Mouse (Mus musculus): ENCODE measurements around the gene Pgpep1. TPM values are rescaled to one million over a fixed set of nuclear protein-coding genes. Genes with fewer than 3 reads are reported as not detected.

Gene Pgpep1
- polyA plus RNA-seq, 1 experiment from 2014 or later, result 68.2 TPM

GRCm38 (mm10) chr8:70627041-70627440, 33.1 kb downstream of the Pgpep1 start:
- Histone ChIP-seq H3K36me3 (no peaks in the 10 kb centered on the region), H3K4me1 (peaks cover 33% of the 10 kb centered on the region), H3K4me2 (replicated peaks) (no peak overlapping the region), H3K27me3 (peaks cover 25% of the 10 kb centered on the region), H3K9me3 (no peaks in the 10 kb centered on the region), H3K4me3 (no peak overlapping the region), H3K9ac (no peak overlapping the region), H3K27ac (no peak overlapping the region)
- no peak for ATAC-seq (ENCODE audit: low FRiP score, low read depth)
- WGBS, result 84% methylated on average over 5 of the region's 5 CpGs

- H3K27ac ChIP-seq, result no peak overlapping the region
- no peak for ATAC-seq (ENCODE audit: low FRiP score, low read depth)
- H3K27me3 ChIP-seq, result peaks cover 28% of the 10 kb centered on the region
- H3K4me2 ChIP-seq (replicated peaks), result peak overlapping the region; percentile 21
- H3K36me3 ChIP-seq, result no peaks in the 10 kb centered on the region
- H3K9me3 ChIP-seq, result no peaks in the 10 kb centered on the region
- no peak overlapping the region for H3K4me3 ChIP-seq
- no peak overlapping the region for H3K9ac ChIP-seq
- WGBS, result 13% methylated on average over 5 of the region's 5 CpGs
- peaks cover 16% of the 10 kb centered on the region for H3K4me1 ChIP-seq
These were observed 35.1 kb downstream of the Pgpep1 start for GRCm38 (mm10) chr8:70625104-70625503.

- H3K36me3 ChIP-seq, result no peaks in the 10 kb centered on the region
- no peaks in the 10 kb centered on the region for H3K9me3 ChIP-seq
- H3K4me3 ChIP-seq, result no peak overlapping the region
- no peak overlapping the region for H3K27ac ChIP-seq
- H3K9ac ChIP-seq, result no peak overlapping the region
- H3K4me2 ChIP-seq (replicated peaks), result no peak overlapping the region
- ATAC-seq (ENCODE audit: low FRiP score, low read depth), result no peak
- 64% methylated on average over 3 of the region's 3 CpGs for WGBS
- H3K27me3 ChIP-seq, result peaks cover 28% of the 10 kb centered on the region
- H3K4me1 ChIP-seq, result peaks cover 12% of the 10 kb centered on the region
These were observed 38.0 kb downstream of the Pgpep1 start for GRCm38 (mm10) chr8:70622220-70622619.

- Histone ChIP-seq H3K4me2 (replicated peaks) (no peak overlapping the region), H3K27me3 (peaks cover 28% of the 10 kb centered on the region), H3K4me1 (peaks cover 7% of the 10 kb centered on the region), H3K4me3 (no peak overlapping the region), H3K27ac (no peak overlapping the region), H3K9ac (no peak overlapping the region), H3K36me3 (no peaks in the 10 kb centered on the region), H3K9me3 (no peaks in the 10 kb centered on the region)
- peak; percentile 52; the same call in 1 of the 2 replicates for ATAC-seq (ENCODE audit: low FRiP score, low read depth)
- 46% methylated on average over 9 of the region's 9 CpGs for WGBS
These were observed 41.3 kb downstream of the Pgpep1 start for GRCm38 (mm10) chr8:70618888-70619334.

- WGBS, result 71% methylated on average over 11 of the region's 11 CpGs
- Histone ChIP-seq H3K4me1 (peaks cover 7% of the 10 kb centered on the region), H3K27me3 (peaks cover 27% of the 10 kb centered on the region), H3K27ac (no peak overlapping the region), H3K9ac (no peak overlapping the region; the same call in 1 of the 2 replicates), H3K4me2 (replicated peaks) (no peak overlapping the region), H3K4me3 (no peak overlapping the region), H3K9me3 (no peaks in the 10 kb centered on the region), H3K36me3 (no peaks in the 10 kb centered on the region)
- no peak for ATAC-seq (ENCODE audit: low FRiP score, low read depth)
These were observed 42.2 kb downstream of the Pgpep1 start for GRCm38 (mm10) chr8:70617985-70618384.

- Histone ChIP-seq H3K9ac (no peak overlapping the region), H3K9me3 (no peaks in the 10 kb centered on the region), H3K4me1 (peaks cover 8% of the 10 kb centered on the region), H3K27ac (no peak overlapping the region), H3K27me3 (peaks cover 14% of the 10 kb centered on the region), H3K4me2 (replicated peaks) (no peak overlapping the region), H3K36me3 (no peaks in the 10 kb centered on the region), H3K4me3 (no peak overlapping the region)
- WGBS, result 61% methylated on average over 11 of the region's 11 CpGs
- ATAC-seq (ENCODE audit: low FRiP score, low read depth), result no peak
These were observed 43.5 kb downstream of the Pgpep1 start for GRCm38 (mm10) chr8:70616645-70617044.

GRCm38 (mm10) chr8:70615894-70616293, 44.3 kb downstream of the Pgpep1 start, which contains the start of gene Lrrc25:
Gene Lrrc25, plus strand, starts transcription at chr8:70616155.
- H3K9ac ChIP-seq, result no peak within 1 kb of the TSS
- H3K36me3 ChIP-seq, result no peaks in the 10 kb centered on the region
- WGBS, result 80% methylated on average over 3 of the region's 3 CpGs
- peaks cover 12% of the 10 kb centered on the region for H3K4me1 ChIP-seq
- no peak within 1 kb of the TSS for H3K4me3 ChIP-seq
- no peak for ATAC-seq (ENCODE audit: low FRiP score, low read depth)
- H3K27ac ChIP-seq, result no peak within 1 kb of the TSS
- no peak within 1 kb of the TSS for H3K4me2 ChIP-seq (replicated peaks)
- no peaks in the 10 kb centered on the region for H3K9me3 ChIP-seq
- peaks cover 8% of the 10 kb centered on the region for H3K27me3 ChIP-seq

- ATAC-seq (ENCODE audit: low FRiP score, low read depth), result no peak
- H3K4me3 ChIP-seq, result no peak overlapping the region
- no peak overlapping the region for H3K4me2 ChIP-seq (replicated peaks)
- H3K9me3 ChIP-seq, result no peaks in the 10 kb centered on the region
- 88% methylated on average over 8 of the region's 8 CpGs for WGBS
- no peak overlapping the region for H3K9ac ChIP-seq
- H3K27me3 ChIP-seq, result peaks cover 1% of the 10 kb centered on the region
- no peaks in the 10 kb centered on the region for H3K36me3 ChIP-seq
- peaks cover 15% of the 10 kb centered on the region for H3K4me1 ChIP-seq
- no peak overlapping the region for H3K27ac ChIP-seq
These were observed 44.9 kb downstream of the Pgpep1 start for GRCm38 (mm10) chr8:70615281-70615680.

- Histone ChIP-seq H3K4me2 (replicated peaks) (no peak overlapping the region), H3K9ac (no peak overlapping the region), H3K27ac (no peak overlapping the region), H3K27me3 (no peaks in the 10 kb centered on the region), H3K4me1 (peaks cover 17% of the 10 kb centered on the region), H3K9me3 (no peaks in the 10 kb centered on the region), H3K36me3 (no peaks in the 10 kb centered on the region), H3K4me3 (no peak overlapping the region)
- 71% methylated on average over 5 of the region's 5 CpGs for WGBS
- ATAC-seq (ENCODE audit: low FRiP score, low read depth), result no peak
These were observed 45.7 kb downstream of the Pgpep1 start for GRCm38 (mm10) chr8:70614469-70614868.

- Histone ChIP-seq H3K9me3 (no peaks in the 10 kb centered on the region), H3K4me3 (no peak overlapping the region), H3K4me1 (peaks cover 24% of the 10 kb centered on the region), H3K27me3 (no peaks in the 10 kb centered on the region), H3K4me2 (replicated peaks) (no peak overlapping the region), H3K36me3 (no peaks in the 10 kb centered on the region), H3K27ac (no peak overlapping the region), H3K9ac (no peak overlapping the region)
- no peak for ATAC-seq (ENCODE audit: low FRiP score, low read depth)
- WGBS, result 8% methylated on average over 1 of the region's 1 CpGs
These were observed 46.4 kb downstream of the Pgpep1 start for GRCm38 (mm10) chr8:70613763-70614162.

- H3K27ac ChIP-seq, result peak overlapping the region; percentile 66; the same call in 1 of the 2 replicates
- H3K4me2 ChIP-seq (replicated peaks), result peak overlapping the region; percentile 91
- peak overlapping the region; percentile 71 for H3K9ac ChIP-seq
- ATAC-seq (ENCODE audit: low FRiP score, low read depth), result no peak
- under 1% methylated on average over 6 of the region's 6 CpGs for WGBS
- no peaks in the 10 kb centered on the region for H3K36me3 ChIP-seq
- peaks cover 32% of the 10 kb centered on the region for H3K4me1 ChIP-seq
- no peaks in the 10 kb centered on the region for H3K27me3 ChIP-seq
- H3K9me3 ChIP-seq, result no peaks in the 10 kb centered on the region
- H3K4me3 ChIP-seq, result peak overlapping the region; percentile 78
These were observed 48.3 kb downstream of the Pgpep1 start for GRCm38 (mm10) chr8:70611849-70612248.

- H3K27ac ChIP-seq, result peak overlapping the region; percentile 99
- peak overlapping the region; percentile 78 for H3K4me3 ChIP-seq
- no peaks in the 10 kb centered on the region for H3K36me3 ChIP-seq
- no peaks in the 10 kb centered on the region for H3K9me3 ChIP-seq
- H3K27me3 ChIP-seq, result no peaks in the 10 kb centered on the region
- ATAC-seq (ENCODE audit: low FRiP score, low read depth), result no peak
- H3K9ac ChIP-seq, result peak overlapping the region; percentile 71
- peaks cover 40% of the 10 kb centered on the region for H3K4me1 ChIP-seq
- WGBS, result under 1% methylated on average over 54 of the region's 54 CpGs
- H3K4me2 ChIP-seq (replicated peaks), result peak overlapping the region; percentile 91
These were observed 49.1 kb downstream of the Pgpep1 start for GRCm38 (mm10) chr8:70610796-70611771.
